Mouse (Mus musculus) embryonic facial prominence, embryonic 11.5 days (tissue): ENCODE measurements around the gene Apof. TPM values are rescaled to one million over a fixed set of nuclear protein-coding genes. Genes with fewer than 3 reads are reported as not detected.

ENCODE experiments used
- ATAC-seq: fragments of 200-750 bp; cut with Nextera tagmentation; replicated peaks from 2 replicates; pipeline ENCODE4 v1.8.0; 2017; ENCODE audit warnings: low read depth; ENCODE audit not compliant: insufficient number of reproducible peaks, low FRiP score, low TSS enrichment
- DNase-seq: peaks from one replicate; pipeline ENCODE4 v3.0.0-alpha.2; 2015; ENCODE audit warnings: low spot score
- H3K27ac ChIP-seq: fragments of 300-500 bp; sonication (generic); replicated peaks from 2 replicates; pipeline ENCODE4 v1.5.1; 2014; ENCODE audit warnings: mild to moderate bottlenecking, low read depth, low read length, control low read depth
- H3K27me3 ChIP-seq: fragments of 300-500 bp; sonication (generic); 2 replicates; pipeline ENCODE4 v1.6.1; 2014; ENCODE audit warnings: mild to moderate bottlenecking, low read length, moderate library complexity, mixed read lengths; ENCODE audit not compliant: control insufficient read depth, insufficient read depth
- H3K36me3 ChIP-seq: fragments of 300-500 bp; sonication (generic); replicated peaks from 2 replicates; pipeline ENCODE4 v1.6.1; 2014; ENCODE audit warnings: low read depth, mild to moderate bottlenecking, low read length, moderate library complexity, mixed read lengths; ENCODE audit not compliant: control insufficient read depth, insufficient read depth
- H3K4me1 ChIP-seq: fragments of 300-500 bp; sonication (generic); 2 replicates; pipeline ENCODE4 v1.6.1; 2014; ENCODE audit warnings: low read length, mixed read lengths; ENCODE audit not compliant: control insufficient read depth, insufficient read depth
- H3K4me2 ChIP-seq: fragments of 300-500 bp; sonication (generic); 2 replicates; pipeline ENCODE4 v1.6.1; 2014; ENCODE audit warnings: low read depth, mild to moderate bottlenecking, control low read depth, low read length, moderate library complexity
- H3K4me3 ChIP-seq: fragments of 300-500 bp; sonication (generic); 2 replicates; pipeline ENCODE4 v1.5.1; 2014; ENCODE audit warnings: low read depth, low read length, control low read depth
- H3K9ac ChIP-seq: fragments of 300-500 bp; sonication (generic); replicated peaks from 2 replicates; pipeline ENCODE4 v1.6.1; 2014; ENCODE audit warnings: mild to moderate bottlenecking, control low read depth, low read length
- H3K9me3 ChIP-seq: fragments of 300-500 bp; sonication (generic); replicated peaks from 2 replicates; pipeline ENCODE4 v1.6.1; 2016; ENCODE audit warnings: mild to moderate bottlenecking, low read length, inconsistent platforms, mixed read lengths; ENCODE audit not compliant: control insufficient read depth
- WGBS: fragments of 180-500 bp; shearing (Covaris S2); extraction: QIAGEN DNeasy Blood & Tissue Kit; methylation state at CpG from one replicate; pipeline ENCODE4 v1.1.7; 2014; 5-methylcytosine and 5-hydroxymethylcytosine counted together
- polyA plus RNA-seq: library from polyadenylated mRNA; unstranded; fragments of >200 nt; fragmentation: Nextera tagmentation; extraction: Ambion mirVana; gene quantifications from 2 replicates; pipeline ENCODE4 v1.2.1, GENCODE M21; 2014

The Apof gene
- polyA plus RNA-seq, 1 experiment from 2014 or later: not detected

- Histone ChIP-seq H3K4me3 (peak within 1 kb of the TSS; percentile 68), H3K27ac (peak within 1 kb of the TSS; percentile 93), H3K9me3 (no peaks in the 10 kb centered on the region), H3K4me2 (peak within 1 kb of the TSS; percentile 69), H3K4me1 (no peaks in the 10 kb centered on the region), H3K9ac (peak within 1 kb of the TSS; percentile 90), H3K27me3 (no peaks in the 10 kb centered on the region), H3K36me3 (no peaks in the 10 kb centered on the region; the same call in 1 of the 2 replicates)
- DNase-seq (peak; percentile 82), ATAC-seq (peak; percentile 81)
- under 1% methylated on average over 58 of the region's 58 CpGs for WGBS
Measured at GRCm38 (mm10) chr10:128231697-128232419, 36.6 kb upstream of the Apof start, which contains the start of gene Timeless. Timeless (plus strand) TSS chr10:128232065.

- peak overlapping the region; percentile 68 for H3K4me3 ChIP-seq
- no peaks in the 10 kb centered on the region for H3K9me3 ChIP-seq
- peak overlapping the region; percentile 69 for H3K4me2 ChIP-seq
- ATAC-seq: peak; percentile 9; the same call in 1 of the 2 replicates
- peak; percentile 90 for DNase-seq
- H3K36me3 ChIP-seq: no peaks in the 10 kb centered on the region; the same call in 1 of the 2 replicates
- H3K9ac ChIP-seq: peak overlapping the region; percentile 90
- peak overlapping the region; percentile 93 for H3K27ac ChIP-seq
- H3K4me1 ChIP-seq: no peaks in the 10 kb centered on the region
- H3K27me3 ChIP-seq: no peaks in the 10 kb centered on the region
- WGBS: under 1% methylated on average over 14 of the region's 14 CpGs
Measured at GRCm38 (mm10) chr10:128232420-128232985, 36.0 kb upstream of the Apof start.

GRCm38 (mm10) chr10:128236321-128236720 is 32.1 kb upstream of the Apof start:
- no peaks in the 10 kb centered on the region for H3K27me3 ChIP-seq
- H3K27ac ChIP-seq: 0 out of 2 replicates have a peak overlapping the region, but pooled peaks have one; percentile 35
- H3K4me2 ChIP-seq: no peak overlapping the region
- H3K4me1 ChIP-seq: no peaks in the 10 kb centered on the region
- peaks cover 8% of the 10 kb centered on the region for H3K36me3 ChIP-seq
- H3K9me3 ChIP-seq: no peaks in the 10 kb centered on the region
- DNase-seq (peak; percentile 61), ATAC-seq (no peak)
- 52% methylated on average over 4 of the region's 4 CpGs for WGBS
- no peak overlapping the region; the same call in 1 of the 2 replicates for H3K9ac ChIP-seq
- H3K4me3 ChIP-seq: no peak overlapping the region

GRCm38 (mm10) chr10:128237807-128238480 is 30.5 kb upstream of the Apof start:
- ATAC-seq: no peak
- no peak overlapping the region for H3K4me3 ChIP-seq
- no peak overlapping the region for H3K27ac ChIP-seq
- no peaks in the 10 kb centered on the region for H3K4me1 ChIP-seq
- peaks cover 8% of the 10 kb centered on the region for H3K36me3 ChIP-seq
- WGBS: 83% methylated on average over 15 of the region's 15 CpGs
- DNase-seq: no peak
- no peaks in the 10 kb centered on the region for H3K27me3 ChIP-seq
- H3K4me2 ChIP-seq: no peak overlapping the region
- no peak overlapping the region for H3K9ac ChIP-seq
- H3K9me3 ChIP-seq: no peaks in the 10 kb centered on the region

GRCm38 (mm10) chr10:128239140-128239539 is 29.3 kb upstream of the Apof start:
- Histone ChIP-seq H3K27ac (no peak overlapping the region), H3K4me2 (no peak overlapping the region), H3K9me3 (no peaks in the 10 kb centered on the region), H3K27me3 (no peaks in the 10 kb centered on the region), H3K4me3 (no peak overlapping the region), H3K4me1 (no peaks in the 10 kb centered on the region), H3K36me3 (peaks cover 16% of the 10 kb centered on the region), H3K9ac (no peak overlapping the region)
- WGBS: 88% methylated on average over 4 of the region's 4 CpGs
- ATAC-seq (no peak), DNase-seq (no peak)

GRCm38 (mm10) chr10:128240131-128240530 is 28.3 kb upstream of the Apof start:
- H3K27me3 ChIP-seq: no peaks in the 10 kb centered on the region
- H3K27ac ChIP-seq: no peak overlapping the region
- H3K9ac ChIP-seq: no peak overlapping the region
- no peaks in the 10 kb centered on the region for H3K4me1 ChIP-seq
- DNase-seq (no peak), ATAC-seq (no peak)
- no peaks in the 10 kb centered on the region for H3K9me3 ChIP-seq
- H3K36me3 ChIP-seq: peaks cover 22% of the 10 kb centered on the region
- H3K4me3 ChIP-seq: no peak overlapping the region
- no peak overlapping the region for H3K4me2 ChIP-seq
- WGBS: 94% methylated on average over 18 of the region's 18 CpGs

DNA sequence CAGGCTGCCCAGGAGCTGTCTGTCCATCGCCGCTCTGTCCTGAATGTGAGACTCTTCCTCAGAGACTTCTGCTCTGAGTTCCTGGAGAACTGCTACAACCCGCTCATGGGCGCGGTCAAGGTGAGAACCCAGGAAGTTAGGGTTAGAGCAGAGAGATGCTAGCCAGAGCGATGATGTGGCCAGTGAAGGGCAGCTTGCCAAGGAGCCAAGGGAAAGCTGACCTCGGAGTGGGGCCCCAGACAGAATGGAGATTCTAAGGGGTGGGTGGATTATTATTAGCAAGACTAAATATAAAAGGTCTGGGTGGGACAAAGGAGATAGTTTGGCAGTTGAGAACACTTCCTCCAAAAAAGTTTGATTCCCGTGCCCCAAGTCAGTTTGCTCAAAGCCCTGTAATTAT is 25.2 kb upstream of the Apof start:
- H3K36me3 ChIP-seq: peaks cover 30% of the 10 kb centered on the region
- H3K27ac ChIP-seq: no peak overlapping the region
- 94% methylated on average over 8 of the region's 8 CpGs for WGBS
- ATAC-seq: no peak
- H3K4me1 ChIP-seq: no peaks in the 10 kb centered on the region
- no peaks in the 10 kb centered on the region for H3K27me3 ChIP-seq
- no peak overlapping the region for H3K4me3 ChIP-seq
- no peaks in the 10 kb centered on the region for H3K9me3 ChIP-seq
- no peak for DNase-seq
- no peak overlapping the region for H3K9ac ChIP-seq
- H3K4me2 ChIP-seq: no peak overlapping the region

- Histone ChIP-seq H3K4me1 (no peaks in the 10 kb centered on the region), H3K9me3 (no peaks in the 10 kb centered on the region), H3K4me3 (no peak overlapping the region), H3K9ac (no peak overlapping the region), H3K27me3 (no peaks in the 10 kb centered on the region), H3K36me3 (peaks cover 35% of the 10 kb centered on the region), H3K27ac (no peak overlapping the region), H3K4me2 (no peak overlapping the region)
- no peak for DNase-seq
- 94% methylated on average over 15 of the region's 15 CpGs for WGBS
- ATAC-seq: no peak
Measured at GRCm38 (mm10) chr10:128244121-128244520, 24.4 kb upstream of the Apof start.
